In the genomic region with DNA sequence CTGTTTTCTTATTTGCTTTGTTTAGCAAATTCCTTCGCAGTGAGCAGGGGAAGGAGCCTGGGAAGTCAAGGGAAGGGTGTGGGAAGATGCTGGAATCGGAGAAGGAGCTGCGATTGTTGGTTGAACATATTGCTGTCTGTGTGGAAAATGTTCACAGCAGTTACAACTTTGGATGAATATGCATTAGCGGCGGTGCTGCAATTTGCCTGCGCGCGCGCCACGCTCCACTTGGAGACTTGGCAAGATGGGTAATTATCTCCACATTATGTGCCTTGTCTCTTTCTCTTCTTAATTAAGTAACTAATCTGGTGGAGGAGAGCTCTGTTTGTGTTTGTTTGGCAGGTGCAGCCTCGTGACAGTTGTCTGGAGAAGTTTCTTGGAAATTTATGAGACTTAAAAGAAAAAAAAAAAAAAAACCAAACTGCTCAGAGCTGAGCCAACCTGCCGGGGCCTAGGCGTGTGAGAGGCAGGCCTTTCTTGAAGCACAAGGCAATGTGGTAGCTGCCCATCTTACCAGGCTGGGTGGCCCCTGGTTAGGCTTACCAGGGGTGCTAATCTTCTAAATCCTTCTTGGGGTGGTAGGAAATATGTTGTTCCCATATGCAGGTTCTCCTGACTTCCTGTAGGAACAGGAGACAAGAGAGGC, we compare ENCODE assay signal across 16 mouse cellular contexts.
DNase-seq lines count a peak whose midpoint lies in the region; ATAC-seq lines count a peak whose summit lies in the region.
"Had no signal": no experiment of that assay in that cellular context is flagged by ENCODE, and none has a peak within 500 bp of the region (broad histone marks: within the 10 kb centered on the region; RNA-seq: fewer than 3 reads in every experiment).

No protein-coding gene starts in this region.

- peaks cover 6% of the 10 kb centered on the region; the same call in 1 of the 2 replicates for H3K4me1 ChIP-seq in hindbrain, embryonic 14.5 days (replicated peaks; ENCODE audit: control insufficient read depth, insufficient read depth, low read length)
- H3K4me1 ChIP-seq in hindbrain, embryonic 11.5 days (replicated peaks; ENCODE audit: control insufficient read depth, insufficient read depth, low read length), result no peaks in the 10 kb centered on the region
- H3K4me1 ChIP-seq in embryonic facial prominence, embryonic 10.5 days, result 0 out of 2 replicates have a peak, but pooled peaks cover under 1% of the 10 kb centered on the region
- H3K4me1 ChIP-seq: embryonic facial prominence, embryonic 13.5 days; liver, embryonic 13.5 days had no signal

- H3K27ac ChIP-seq in hindbrain, embryonic 14.5 days, result no peak overlapping the region
- no peak overlapping the region for H3K27ac ChIP-seq in hindbrain, embryonic 11.5 days (ENCODE audit: low read depth, low read length)
- H3K27ac ChIP-seq in embryonic facial prominence, embryonic 10.5 days (replicated peaks), result no peak overlapping the region
- H3K27ac ChIP-seq: embryonic facial prominence, embryonic 13.5 days; heart, adult 2 months; liver, embryonic 13.5 days; midbrain, embryonic 10.5 days; stomach, postnatal 0 days had no signal

- peaks cover 4% of the 10 kb centered on the region; the same call in 1 of the 2 replicates for H3K27me3 ChIP-seq in hindbrain, embryonic 14.5 days (ENCODE audit: control insufficient read depth, insufficient read depth, low read length)
- H3K27me3 ChIP-seq in hindbrain, embryonic 11.5 days (ENCODE audit: control insufficient read depth, insufficient read depth, low read length), result no peaks in the 10 kb centered on the region
- peaks cover 9% of the 10 kb centered on the region; the same call in 1 of the 2 replicates for H3K27me3 ChIP-seq in embryonic facial prominence, embryonic 10.5 days (replicated peaks; ENCODE audit: low read depth, poor library complexity, severe bottlenecking)
- H3K27me3 ChIP-seq: liver, embryonic 13.5 days had no signal

- H3K4me2 ChIP-seq in hindbrain, embryonic 14.5 days (replicated peaks), result no peak overlapping the region
- H3K4me2 ChIP-seq in hindbrain, embryonic 11.5 days (replicated peaks; ENCODE audit: low read depth, low read length), result no peak overlapping the region
- H3K4me2 ChIP-seq: embryonic facial prominence, embryonic 13.5 days; liver, embryonic 13.5 days had no signal

- DNase-seq in hindbrain, embryonic 14.5 days (ENCODE audit: low spot score), result peak; percentile 44
- no peak for DNase-seq in hindbrain, embryonic 11.5 days (ENCODE audit: low spot score)
- peak; percentile 44 to 68 for DNase-seq in left cerebral cortex, adult 18-20 months (ENCODE audit: low spot score in 2 of 2)
- DNase-seq in right cerebral cortex, postnatal 14 days, result peak; percentile 54
- no peak for DNase-seq in T-cell, adult 2 months (ENCODE audit: low spot score)
- DNase-seq in urinary bladder, postnatal 14 days (ENCODE audit: low spot score), result no peak
- no peak for DNase-seq in embryonic facial prominence, embryonic 10.5 days (ENCODE audit: low spot score)
- DNase-seq: adrenal gland, postnatal 14 days; cerebellum, postnatal 25 days; heart, adult 2 months; liver, embryonic 13.5 days; lung, postnatal 10 days had no signal

- H3K9me3 ChIP-seq in hindbrain, embryonic 14.5 days (ENCODE audit: control insufficient read depth, low read length), result no peaks in the 10 kb centered on the region
- no peaks in the 10 kb centered on the region for H3K9me3 ChIP-seq in hindbrain, embryonic 11.5 days (ENCODE audit: control insufficient read depth, low read length)
- H3K9me3 ChIP-seq in embryonic facial prominence, embryonic 10.5 days, result no peaks in the 10 kb centered on the region; the same call in 1 of the 2 replicates
- H3K9me3 ChIP-seq: embryonic facial prominence, embryonic 13.5 days; liver, embryonic 13.5 days; midbrain, embryonic 10.5 days had no signal

- no peak overlapping the region for H3K4me3 ChIP-seq in hindbrain, embryonic 14.5 days (replicated peaks; ENCODE audit: low read length)
- no peak overlapping the region for H3K4me3 ChIP-seq in hindbrain, embryonic 11.5 days (ENCODE audit: low read depth, low read length)
- H3K4me3 ChIP-seq in embryonic facial prominence, embryonic 10.5 days, result no peak overlapping the region
- H3K4me3 ChIP-seq: embryonic facial prominence, embryonic 13.5 days; heart, adult 2 months; liver, embryonic 13.5 days; midbrain, embryonic 10.5 days had no signal

- no peak for ATAC-seq in hindbrain, embryonic 14.5 days (ENCODE audit: low FRiP score)
- ATAC-seq in hindbrain, embryonic 11.5 days (ENCODE audit: low FRiP score), result no peak
- peak; percentile 93 for ATAC-seq in frontal cortex, adult (ENCODE audit: low TSS enrichment)

- no peaks in the 10 kb centered on the region for H3K36me3 ChIP-seq in hindbrain, embryonic 14.5 days (replicated peaks; ENCODE audit: control insufficient read depth, insufficient read depth)
- H3K36me3 ChIP-seq in hindbrain, embryonic 11.5 days (ENCODE audit: control insufficient read depth, insufficient read depth, low read length), result no peaks in the 10 kb centered on the region
- H3K36me3 ChIP-seq in embryonic facial prominence, embryonic 10.5 days (replicated peaks), result no peaks in the 10 kb centered on the region
- H3K36me3 ChIP-seq: embryonic facial prominence, embryonic 13.5 days; liver, embryonic 13.5 days; midbrain, embryonic 10.5 days had no signal

- no peak overlapping the region for H3K9ac ChIP-seq in hindbrain, embryonic 14.5 days
- no peak overlapping the region for H3K9ac ChIP-seq in hindbrain, embryonic 11.5 days (ENCODE audit: low read depth, low read length)
- H3K9ac ChIP-seq: embryonic facial prominence, embryonic 13.5 days; liver, embryonic 13.5 days had no signal

- 70% methylated on average over 13 of the region's 13 CpGs for WGBS in hindbrain, embryonic 14.5 days
- WGBS in hindbrain, embryonic 11.5 days, result 93% methylated on average over 13 of the region's 13 CpGs
- 89% methylated on average over 13 of the region's 13 CpGs for WGBS in embryonic facial prominence, embryonic 10.5 days

Comparison
In these comparisons a context has a peak if more than half of its experiments do, and no peak if none do; other contexts are left out.
1. DNase-seq: peak in hindbrain, embryonic 14.5 days (single experiment), left cerebral cortex, adult 18-20 months (2 of 2) and right cerebral cortex, postnatal 14 days (single experiment); none in hindbrain, embryonic 11.5 days (single experiment), T-cell, adult 2 months (single experiment), urinary bladder, postnatal 14 days (single experiment) and embryonic facial prominence, embryonic 10.5 days (single experiment).